Mouse (Mus musculus) liver, adult 2 months (tissue): ENCODE results near the gene Olfr1410.

Experiments
- CTCF ChIP-seq: fragments of 200-500 bp; IDR thresholded peaks from 2 replicates; pipeline ENCODE4 v1.5.1; 2011; ENCODE audit warnings: low read depth, low read length, control low read depth
- POLR2A ChIP-seq: fragments of 200-500 bp; IDR thresholded peaks from 2 replicates; pipeline ENCODE4 v1.6.1; 2011; ENCODE audit warnings: low read length, control low read depth; ENCODE audit not compliant: insufficient read depth; ENCODE audit errors: extremely low read depth

DNA sequence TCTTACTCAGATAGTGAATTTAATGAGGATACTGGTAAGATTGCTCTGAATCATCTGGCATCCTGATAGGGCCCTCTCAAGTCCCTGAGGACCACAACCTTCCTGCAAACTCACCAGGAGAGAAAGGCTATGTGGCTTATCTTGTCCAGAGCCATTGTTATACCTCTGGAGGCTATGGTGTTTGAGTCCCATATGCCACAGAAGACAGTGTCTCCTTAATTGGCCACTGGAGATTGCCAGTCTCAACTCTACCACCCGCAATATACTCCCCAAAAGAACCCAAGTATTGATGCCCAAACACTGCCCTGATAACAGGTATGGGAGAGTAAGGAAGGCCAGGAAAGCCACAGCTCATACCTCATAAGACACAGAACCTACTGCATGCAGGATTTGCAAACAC, at the start of gene Olfr1410:
- TF ChIP-seq CTCF (no peak), POLR2A (no peak)
